Mouse (Mus musculus) forelimb bud, embryonic 11.5 days (tissue): ENCODE measurements around the gene Rasgef1a.
A peak's percentile ranks its signal among the peaks of the same experiment; 100 is the strongest.

Experiments used
- DNase-seq: peaks from one replicate; pipeline ENCODE4 v3.0.0-alpha.2; 2012; ENCODE audit warnings: low read depth, low spot score

Rasgef1a gene

GRCm38 (mm10) chr6:118027036-118027435 is 15.8 kb downstream of the Rasgef1a start:
- no peak for DNase-seq

GRCm38 (mm10) chr6:118031467-118031866 is 20.2 kb downstream of the Rasgef1a start:
- DNase-seq: no peak

- no peak for DNase-seq
Observed at GRCm38 (mm10) chr6:118035639-118036038, 24.4 kb downstream of the Rasgef1a start.

- DNase-seq: no peak
Observed at GRCm38 (mm10) chr6:118036118-118036805, 25.0 kb downstream of the Rasgef1a start.

GRCm38 (mm10) chr6:118036866-118037265 is 25.6 kb downstream of the Rasgef1a start:
- no peak for DNase-seq

- DNase-seq: no peak
Observed at GRCm38 (mm10) chr6:118045180-118045579, 33.9 kb downstream of the Rasgef1a start.

- DNase-seq: no peak
Observed at GRCm38 (mm10) chr6:118045892-118046291, 34.7 kb downstream of the Rasgef1a start.

GRCm38 (mm10) chr6:118046511-118046910 is 35.3 kb downstream of the Rasgef1a start:
- no peak for DNase-seq

- no peak for DNase-seq
Observed at GRCm38 (mm10) chr6:118046924-118047323, 35.7 kb downstream of the Rasgef1a start.

GRCm38 (mm10) chr6:118047811-118048505 is 36.7 kb downstream of the Rasgef1a start:
- no peak for DNase-seq

- DNase-seq: no peak
Observed at GRCm38 (mm10) chr6:118049776-118050175, 38.5 kb downstream of the Rasgef1a start.

- no peak for DNase-seq
Observed at GRCm38 (mm10) chr6:118051474-118051873, 40.2 kb downstream of the Rasgef1a start.

- no peak for DNase-seq
Observed at GRCm38 (mm10) chr6:118055209-118055608, 44.0 kb downstream of the Rasgef1a start.

- DNase-seq: no peak
Observed at GRCm38 (mm10) chr6:118061266-118061665, 50.0 kb downstream of the Rasgef1a start.

- no peak for DNase-seq
Observed at GRCm38 (mm10) chr6:118063266-118063665, 52.0 kb downstream of the Rasgef1a start.

GRCm38 (mm10) chr6:118064968-118065530 is 53.8 kb downstream of the Rasgef1a start:
- peak; percentile 58 for DNase-seq

GRCm38 (mm10) chr6:118065837-118066198 is 54.6 kb downstream of the Rasgef1a start:
- DNase-seq: peak; percentile 4

- DNase-seq: peak; percentile 12
Observed at GRCm38 (mm10) chr6:118066199-118067081, 55.2 kb downstream of the Rasgef1a start.

GRCm38 (mm10) chr6:118067720-118068119 is 56.5 kb downstream of the Rasgef1a start:
- DNase-seq: no peak

- no peak for DNase-seq
Observed at GRCm38 (mm10) chr6:118070321-118071012, 59.2 kb downstream of the Rasgef1a start.

GRCm38 (mm10) chr6:118071013-118071350 is 59.7 kb downstream of the Rasgef1a start:
- no peak for DNase-seq
